Mouse (Mus musculus) lung, adult 2 months (tissue): ENCODE data around the gene Utp11.

Experiments used
- CTCF ChIP-seq: fragments of 200-500 bp; IDR thresholded peaks from 2 replicates; pipeline ENCODE4 v1.5.1; 2011; ENCODE audit warnings: mild to moderate bottlenecking, low read length, control low read depth; ENCODE audit not compliant: insufficient read depth
- POLR2A ChIP-seq: fragments of 200-500 bp; IDR thresholded peaks from 2 replicates; pipeline ENCODE4 v1.6.1; 2011; ENCODE audit warnings: low read depth, mild to moderate bottlenecking, control low read depth, low read length, borderline replicate concordance; ENCODE audit errors: extremely low read depth

- TF ChIP-seq CTCF = no peak
- no peak for TF ChIP-seq POLR2A
These were observed 7.8 kb upstream of the Utp11 start for GRCm38 (mm10) chr4:124701052-124701845.
